Mouse (Mus musculus) E14TG2a.4 (cell line): ENCODE measurements around the gene Lbh.

Experiments used
- H3K27me3 ChIP-seq: 2 replicates; pipeline ENCODE4 v1.6.1; 2014; ENCODE audit warnings: low read length, control low read depth; ENCODE audit not compliant: insufficient read depth
- H3K36me3 ChIP-seq: 2 replicates; pipeline ENCODE4 v1.6.1; 2014; ENCODE audit warnings: low read length, control low read depth; ENCODE audit not compliant: insufficient read depth
- H3K4me1 ChIP-seq: replicated peaks from 2 replicates; pipeline ENCODE4 v1.6.1; 2014; ENCODE audit warnings: low read depth, low read length, control low read depth
- H3K4me3 ChIP-seq: replicated peaks from 2 replicates; pipeline ENCODE4 v1.5.1; 2014; ENCODE audit warnings: mild to moderate bottlenecking, low read length
- H3K9me3 ChIP-seq: 2 replicates; pipeline ENCODE4 v1.6.1; 2014; ENCODE audit warnings: low read length, control low read depth
- CTCF ChIP-seq: conservative IDR thresholded peaks from 2 replicates; pipeline ENCODE4 v1.5.1; 2014; ENCODE audit warnings: low read length
- NANOG ChIP-seq: IDR thresholded peaks from 2 replicates; pipeline ENCODE4 v1.6.1; 2014; ENCODE audit warnings: borderline replicate concordance, low read length, mixed read lengths
- POU5F1 ChIP-seq: IDR thresholded peaks from 2 replicates; pipeline ENCODE4 v1.6.1; 2014; ENCODE audit warnings: low read length, borderline replicate concordance

Gene Lbh

GRCm38 (mm10) chr17:72961953-72962630, 44.0 kb downstream of the Lbh start:
- Histone ChIP-seq H3K27me3 (peaks cover 10% of the 10 kb centered on the region; the same call in 1 of the 2 replicates), H3K4me1 (no peaks in the 10 kb centered on the region), H3K36me3 (no peaks in the 10 kb centered on the region), H3K9me3 (no peaks in the 10 kb centered on the region), H3K4me3 (no peak overlapping the region)
- TF ChIP-seq POU5F1: no peak
- no peak for TF ChIP-seq CTCF
- TF ChIP-seq NANOG: no peak

- TF ChIP-seq POU5F1 (no peak), CTCF (no peak), NANOG (no peak)
- H3K9me3 ChIP-seq: no peaks in the 10 kb centered on the region
- 0 out of 2 replicates have a peak, but pooled peaks cover 5% of the 10 kb centered on the region for H3K27me3 ChIP-seq
- H3K4me1 ChIP-seq: no peaks in the 10 kb centered on the region
- no peak overlapping the region for H3K4me3 ChIP-seq
- H3K36me3 ChIP-seq: no peaks in the 10 kb centered on the region
Observed at GRCm38 (mm10) chr17:72965687-72966086, 47.6 kb downstream of the Lbh start.

GRCm38 (mm10) chr17:72966091-72966531, 48.0 kb downstream of the Lbh start:
- no peaks in the 10 kb centered on the region for H3K9me3 ChIP-seq
- H3K4me1 ChIP-seq: no peaks in the 10 kb centered on the region

GRCm38 (mm10) chr17:72966878-72967277, 48.8 kb downstream of the Lbh start:
- Histone ChIP-seq H3K9me3 (no peaks in the 10 kb centered on the region), H3K4me3 (no peak overlapping the region), H3K4me1 (no peaks in the 10 kb centered on the region), H3K27me3 (0 out of 2 replicates have a peak, but pooled peaks cover under 1% of the 10 kb centered on the region), H3K36me3 (no peaks in the 10 kb centered on the region)
- TF ChIP-seq POU5F1 (no peak), NANOG (no peak), CTCF (no peak)

More at GRCm38 (mm10) chr17:72966091-72966531, 48.0 kb downstream of the Lbh start:
- Histone ChIP-seq H3K36me3 (no peaks in the 10 kb centered on the region), H3K4me3 (no peak overlapping the region), H3K27me3 (0 out of 2 replicates have a peak, but pooled peaks cover 5% of the 10 kb centered on the region)
- TF ChIP-seq NANOG (no peak), CTCF (no peak), POU5F1 (no peak)

GRCm38 (mm10) chr17:72967371-72968175, 49.5 kb downstream of the Lbh start:
- Histone ChIP-seq H3K36me3 (no peaks in the 10 kb centered on the region), H3K4me3 (no peak overlapping the region), H3K9me3 (no peaks in the 10 kb centered on the region), H3K27me3 (no peaks in the 10 kb centered on the region), H3K4me1 (no peaks in the 10 kb centered on the region)
- no peak for TF ChIP-seq CTCF

- Histone ChIP-seq H3K27me3 (no peaks in the 10 kb centered on the region), H3K4me1 (no peaks in the 10 kb centered on the region), H3K9me3 (no peaks in the 10 kb centered on the region), H3K36me3 (no peaks in the 10 kb centered on the region), H3K4me3 (no peak overlapping the region)
- TF ChIP-seq NANOG: no peak
- TF ChIP-seq CTCF: no peak
- no peak for TF ChIP-seq POU5F1
Observed at GRCm38 (mm10) chr17:72968666-72969065, 50.6 kb downstream of the Lbh start.

GRCm38 (mm10) chr17:72970631-72971161, 52.6 kb downstream of the Lbh start:
- no peaks in the 10 kb centered on the region for H3K27me3 ChIP-seq
- no peak overlapping the region for H3K4me3 ChIP-seq
- TF ChIP-seq POU5F1: no peak
- no peak for TF ChIP-seq NANOG
- H3K36me3 ChIP-seq: no peaks in the 10 kb centered on the region
- no peaks in the 10 kb centered on the region for H3K4me1 ChIP-seq
- H3K9me3 ChIP-seq: no peaks in the 10 kb centered on the region

GRCm38 (mm10) chr17:72973041-72973440, 54.9 kb downstream of the Lbh start:
- no peaks in the 10 kb centered on the region for H3K9me3 ChIP-seq
- H3K4me1 ChIP-seq: no peaks in the 10 kb centered on the region
- no peak overlapping the region for H3K4me3 ChIP-seq

More at GRCm38 (mm10) chr17:72973041-72973440, 54.9 kb downstream of the Lbh start:
- Histone ChIP-seq H3K27me3 (no peaks in the 10 kb centered on the region), H3K36me3 (no peaks in the 10 kb centered on the region)
- TF ChIP-seq NANOG (no peak), POU5F1 (no peak), CTCF (no peak)
